Mouse (Mus musculus) heart, adult 2 months (tissue): ENCODE measurements around the gene Rbm44.

ENCODE experiments used
- CTCF ChIP-seq: fragments of 200-600 bp; IDR thresholded peaks from 2 replicates; pipeline ENCODE4 v1.8.1; 2022; ENCODE audit warnings: antibody characterized with exemption, mild to moderate bottlenecking, moderate library complexity
- EP300 ChIP-seq: fragments of 200-500 bp; IDR thresholded peaks from 2 replicates; pipeline ENCODE4 v1.6.1; 2011; ENCODE audit warnings: low read depth, low read length, control low read depth; ENCODE audit not compliant: insufficient read depth
- POLR2A ChIP-seq: fragments of 200-500 bp; IDR thresholded peaks from 2 replicates; pipeline ENCODE4 v1.6.1; 2011; ENCODE audit warnings: mild to moderate bottlenecking, low read depth, low read length, control low read depth; ENCODE audit not compliant: insufficient read depth

GRCm38 (mm10) chr1:91204221-91204765 is 59.4 kb downstream of the Rbm44 start:
- TF ChIP-seq CTCF: no peak
- no peak for TF ChIP-seq POLR2A
- no peak for TF ChIP-seq EP300
